Mouse (Mus musculus) E14TG2a.4 (cell line): ENCODE results near the gene Crtc2.

ENCODE experiments used
- H3K27me3 ChIP-seq: 2 replicates; pipeline ENCODE4 v1.6.1; 2014; ENCODE audit warnings: low read length, control low read depth; ENCODE audit not compliant: insufficient read depth
- H3K36me3 ChIP-seq: 2 replicates; pipeline ENCODE4 v1.6.1; 2014; ENCODE audit warnings: low read length, control low read depth; ENCODE audit not compliant: insufficient read depth
- H3K4me1 ChIP-seq: replicated peaks from 2 replicates; pipeline ENCODE4 v1.6.1; 2014; ENCODE audit warnings: low read depth, low read length, control low read depth
- H3K4me3 ChIP-seq: replicated peaks from 2 replicates; pipeline ENCODE4 v1.5.1; 2014; ENCODE audit warnings: mild to moderate bottlenecking, low read length
- H3K9me3 ChIP-seq: 2 replicates; pipeline ENCODE4 v1.6.1; 2014; ENCODE audit warnings: low read length, control low read depth
- CTCF ChIP-seq: conservative IDR thresholded peaks from 2 replicates; pipeline ENCODE4 v1.5.1; 2014; ENCODE audit warnings: low read length
- NANOG ChIP-seq: IDR thresholded peaks from 2 replicates; pipeline ENCODE4 v1.6.1; 2014; ENCODE audit warnings: borderline replicate concordance, low read length, mixed read lengths
- POU5F1 ChIP-seq: IDR thresholded peaks from 2 replicates; pipeline ENCODE4 v1.6.1; 2014; ENCODE audit warnings: low read length, borderline replicate concordance

The Crtc2 gene

DNA sequence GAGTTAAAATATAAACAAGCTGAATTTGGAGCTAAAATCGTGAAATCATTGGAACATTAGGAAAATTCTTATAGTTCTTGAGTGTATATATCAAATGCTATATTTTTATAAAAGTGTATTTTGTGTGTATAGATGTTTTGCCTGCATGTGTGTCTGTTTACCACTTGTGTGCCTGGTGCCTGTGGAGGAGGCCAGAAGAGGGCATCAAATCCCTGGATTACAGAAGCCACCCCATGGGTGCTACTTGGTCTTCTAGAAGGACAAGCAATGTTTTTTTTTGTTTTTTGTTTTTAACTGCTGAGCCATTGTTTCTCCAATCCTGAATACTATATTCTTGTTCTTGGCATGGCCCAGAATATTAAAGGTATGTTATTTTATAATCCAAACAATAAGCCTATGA, 36.6 kb downstream of the Crtc2 start:
- Histone ChIP-seq H3K4me1 (peaks cover 30% of the 10 kb centered on the region), H3K27me3 (no peaks in the 10 kb centered on the region), H3K36me3 (peaks cover 9% of the 10 kb centered on the region), H3K9me3 (no peaks in the 10 kb centered on the region), H3K4me3 (no peak overlapping the region)
- TF ChIP-seq NANOG (no peak), CTCF (no peak), POU5F1 (no peak)

DNA sequence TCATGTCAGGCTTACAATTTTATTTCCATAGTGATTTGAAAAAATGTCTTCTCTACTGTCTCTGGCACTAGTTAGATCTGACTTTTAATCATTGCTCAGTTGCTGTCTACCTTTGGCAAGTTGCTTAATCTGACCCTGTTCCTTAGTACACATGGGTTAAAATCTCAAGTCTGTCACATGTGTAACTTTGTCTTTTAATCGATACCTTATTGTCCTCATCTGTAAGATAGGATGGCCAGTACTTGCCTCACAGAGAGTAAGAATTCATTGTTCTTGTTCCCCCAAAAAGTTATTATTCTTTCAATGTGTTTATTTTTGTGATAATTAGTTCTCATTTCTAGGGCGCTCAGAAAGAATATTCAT, 38.0 kb downstream of the Crtc2 start:
- no peak for TF ChIP-seq NANOG
- H3K36me3 ChIP-seq = peaks cover 21% of the 10 kb centered on the region
- peak overlapping the region; percentile 87 for H3K4me3 ChIP-seq
- H3K4me1 ChIP-seq = peaks cover 43% of the 10 kb centered on the region
- no peaks in the 10 kb centered on the region for H3K27me3 ChIP-seq
- no peaks in the 10 kb centered on the region for H3K9me3 ChIP-seq

DNA sequence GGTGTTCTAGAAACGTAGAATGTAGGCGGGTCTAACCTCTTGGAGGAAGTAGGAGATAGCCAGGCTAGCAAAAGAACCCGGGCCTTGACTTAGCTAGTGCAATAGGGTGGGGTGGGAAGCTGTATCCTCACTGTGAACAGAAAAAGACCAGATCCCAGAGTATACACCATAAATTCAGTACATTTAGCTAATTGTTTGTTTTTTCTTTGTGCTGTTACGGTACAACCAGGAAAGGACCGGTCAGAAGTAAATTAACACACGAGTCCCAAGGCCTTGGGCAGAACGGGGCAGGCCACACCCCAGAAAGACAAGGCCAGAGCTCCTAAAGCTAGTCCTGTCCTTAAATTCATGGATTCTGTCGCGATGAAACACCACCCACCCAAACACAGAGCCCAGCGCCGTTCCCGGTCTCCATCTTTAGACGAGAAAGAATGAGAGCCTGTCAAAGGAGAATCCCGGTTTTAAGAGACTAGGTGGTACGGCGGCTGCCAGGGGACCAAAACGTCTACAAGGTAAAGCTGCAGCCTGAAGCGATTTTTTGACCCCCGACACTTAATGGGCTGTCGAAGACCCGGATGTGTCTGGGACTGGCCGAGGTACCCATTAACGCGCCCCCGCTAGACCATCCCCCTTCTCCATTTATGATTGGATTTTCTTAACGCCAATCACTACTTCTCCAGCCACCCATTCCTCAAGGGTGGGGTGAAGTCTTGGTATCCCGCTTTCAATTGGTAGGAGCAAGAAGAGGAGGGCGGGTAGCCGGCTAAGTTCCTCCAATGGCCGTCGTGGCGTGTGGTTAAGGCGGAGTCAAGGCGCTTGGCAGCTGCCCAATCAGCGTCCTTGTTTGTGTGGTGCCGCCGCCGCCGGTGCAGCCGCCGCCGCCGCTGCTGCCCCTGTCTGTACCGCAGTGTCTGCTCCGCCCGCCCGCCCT, 38.6 kb downstream of the Crtc2 start, which contains the start of gene Gatad2b:
TSS of gene Gatad2b (plus strand) at position 834 of the 931 bp plus-strand sequence.
- Histone ChIP-seq H3K4me1 (peaks cover 48% of the 10 kb centered on the region), H3K9me3 (no peaks in the 10 kb centered on the region), H3K4me3 (peak within 1 kb of the TSS; percentile 94), H3K27me3 (no peaks in the 10 kb centered on the region), H3K36me3 (peaks cover 26% of the 10 kb centered on the region)
- TF ChIP-seq NANOG (peak; percentile 10; the same call in 1 of the 2 replicates), POU5F1 (no peak), CTCF (no peak)

DNA sequence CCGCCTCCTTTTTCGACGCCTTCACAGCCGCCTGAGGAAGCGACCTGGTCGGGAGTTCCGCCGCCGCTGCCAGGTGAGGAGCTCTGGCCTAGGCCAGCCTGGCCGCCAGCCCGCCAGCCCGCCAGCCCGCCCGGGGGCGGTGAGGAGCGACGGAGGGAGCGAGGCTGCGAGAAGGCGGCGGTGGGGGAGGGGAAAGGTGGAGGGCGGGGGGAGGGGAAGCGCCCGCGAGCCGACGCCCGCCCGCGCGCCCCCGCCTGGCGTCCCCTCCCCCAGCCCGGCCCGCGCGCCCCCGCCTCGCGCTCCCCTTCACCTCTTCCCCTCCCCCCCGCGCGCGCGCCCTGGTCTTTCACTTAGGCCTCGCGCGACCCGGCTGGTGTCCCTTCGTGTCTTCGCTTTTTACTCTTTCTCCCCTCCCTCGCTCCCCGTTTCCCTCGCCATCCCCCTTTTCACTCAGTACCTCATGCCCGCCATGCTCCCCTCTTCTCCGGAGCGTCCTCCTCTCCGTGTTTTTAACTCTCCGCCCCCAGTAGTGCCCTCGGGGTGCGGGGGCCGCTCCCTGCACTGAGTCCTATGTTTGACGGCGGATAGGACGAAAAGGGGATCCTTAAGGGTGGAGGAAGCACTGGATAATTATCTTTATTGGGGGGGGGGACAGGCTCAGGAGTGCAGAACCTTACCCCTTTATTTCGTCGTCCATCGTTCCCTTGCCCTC, 39.5 kb downstream of the Crtc2 start:
- Histone ChIP-seq H3K27me3 (no peaks in the 10 kb centered on the region), H3K36me3 (peaks cover 31% of the 10 kb centered on the region), H3K4me1 (peaks cover 55% of the 10 kb centered on the region), H3K9me3 (no peaks in the 10 kb centered on the region), H3K4me3 (peak overlapping the region; percentile 94)
- TF ChIP-seq NANOG = no peak
- TF ChIP-seq CTCF = no peak
- TF ChIP-seq POU5F1 = no peak

DNA sequence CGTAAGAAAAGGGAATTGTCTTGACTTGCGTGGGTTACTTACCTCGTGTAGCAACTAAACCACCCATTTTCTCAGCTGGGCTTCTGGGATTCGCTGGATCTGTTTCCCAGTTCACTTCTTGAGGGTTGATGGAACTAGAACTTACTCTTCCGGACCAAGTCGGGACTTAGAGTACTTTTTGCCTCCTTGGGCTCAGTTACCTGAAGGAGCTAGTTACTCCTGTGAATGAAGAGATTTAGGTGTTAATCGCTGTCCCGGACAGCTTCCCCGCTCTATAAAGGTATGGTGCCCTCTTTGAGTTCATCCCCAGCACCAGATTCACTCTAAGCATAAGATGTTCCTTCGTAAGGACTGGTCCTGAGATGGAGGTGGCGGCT, 40.1 kb downstream of the Crtc2 start:
- H3K4me1 ChIP-seq = peaks cover 59% of the 10 kb centered on the region
- no peaks in the 10 kb centered on the region for H3K9me3 ChIP-seq
- H3K4me3 ChIP-seq = peak overlapping the region; percentile 94
- no peaks in the 10 kb centered on the region for H3K27me3 ChIP-seq
- H3K36me3 ChIP-seq = peaks cover 31% of the 10 kb centered on the region
- no peak for TF ChIP-seq NANOG
- TF ChIP-seq CTCF = no peak
- TF ChIP-seq POU5F1 = no peak

DNA sequence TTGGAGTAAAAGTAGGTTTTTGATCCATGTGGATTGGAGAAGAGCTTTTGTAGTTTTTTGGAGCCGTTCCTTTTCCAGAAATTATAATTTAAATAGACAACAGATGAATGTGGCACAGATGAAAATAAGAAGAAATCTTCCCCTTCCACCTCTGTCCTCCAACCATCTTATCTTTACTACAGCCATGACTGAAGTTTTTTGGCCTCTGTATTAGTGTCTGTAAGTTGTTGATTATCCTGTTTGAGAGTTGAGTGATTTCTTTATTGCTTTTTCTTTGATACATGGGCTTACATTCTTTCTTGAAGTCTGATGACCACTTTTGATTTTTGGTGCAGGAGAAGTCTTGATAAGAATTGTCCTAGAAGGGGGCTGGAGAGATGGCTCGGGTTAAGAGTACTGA, 40.7 kb downstream of the Crtc2 start:
- peaks cover 31% of the 10 kb centered on the region for H3K36me3 ChIP-seq
- peaks cover 65% of the 10 kb centered on the region for H3K4me1 ChIP-seq
- H3K9me3 ChIP-seq = no peaks in the 10 kb centered on the region
- H3K4me3 ChIP-seq = peak overlapping the region; percentile 94
- H3K27me3 ChIP-seq = no peaks in the 10 kb centered on the region
- TF ChIP-seq CTCF (no peak), NANOG (no peak), POU5F1 (no peak)

DNA sequence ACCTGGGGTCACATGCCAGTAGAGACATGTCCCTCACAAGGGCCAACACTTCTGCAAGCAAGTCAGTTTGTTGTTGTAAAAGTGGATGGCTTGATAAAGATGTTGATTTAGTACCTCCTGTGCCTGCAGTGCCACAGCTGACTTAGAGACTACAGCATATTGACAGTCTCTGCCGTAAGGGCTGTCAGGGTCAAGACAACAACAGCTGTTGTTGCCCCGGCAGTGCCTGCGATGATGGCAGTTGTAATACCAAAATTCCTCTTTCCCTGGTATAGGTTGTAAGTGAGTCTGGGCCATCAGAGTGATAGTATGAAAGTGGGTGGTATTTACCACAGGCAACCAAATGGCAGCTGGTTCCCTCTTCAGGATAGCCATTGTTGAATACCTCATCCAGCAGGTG, 51.8 kb downstream of the Crtc2 start:
- Histone ChIP-seq H3K9me3 (no peaks in the 10 kb centered on the region), H3K4me3 (no peak overlapping the region), H3K36me3 (peaks cover 29% of the 10 kb centered on the region), H3K4me1 (peaks cover 39% of the 10 kb centered on the region), H3K27me3 (no peaks in the 10 kb centered on the region)
- TF ChIP-seq NANOG = no peak
- TF ChIP-seq POU5F1 = no peak
- no peak for TF ChIP-seq CTCF

DNA sequence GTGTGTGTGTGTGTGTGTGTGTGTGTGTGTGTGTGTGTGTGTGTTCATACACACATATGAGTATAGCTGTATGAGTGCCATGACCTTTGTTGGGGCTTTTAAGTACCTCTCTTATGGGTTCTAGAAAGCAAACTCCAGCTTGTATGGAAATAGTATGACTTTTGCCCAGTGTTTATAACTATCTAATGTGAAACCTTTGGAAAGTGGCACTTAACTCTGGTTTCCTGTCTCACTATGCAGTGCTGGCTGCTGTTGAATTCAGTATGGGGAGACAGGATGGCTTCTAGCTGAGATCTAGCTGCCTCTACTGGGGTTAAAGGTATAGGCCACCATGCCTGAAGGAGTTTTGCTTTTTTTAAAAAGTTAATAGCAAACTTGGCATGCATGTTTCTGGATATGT, 55.6 kb downstream of the Crtc2 start:
- no peak for TF ChIP-seq POU5F1
- TF ChIP-seq CTCF = no peak
- no peak for TF ChIP-seq NANOG
- H3K9me3 ChIP-seq = no peaks in the 10 kb centered on the region

More for the DNA sequence above, 55.6 kb downstream of the Crtc2 start:
- no peak overlapping the region for H3K4me3 ChIP-seq
- peaks cover 35% of the 10 kb centered on the region for H3K36me3 ChIP-seq
- H3K4me1 ChIP-seq = peaks cover 54% of the 10 kb centered on the region
- no peaks in the 10 kb centered on the region for H3K27me3 ChIP-seq
